Mouse (Mus musculus) forebrain, embryonic 14.5 days (tissue): ENCODE results near the gene C1ql4. TPM values are rescaled to one million over a fixed set of nuclear protein-coding genes. Genes with fewer than 3 reads are reported as not detected.

Experiments
- ATAC-seq: fragments of 200-750 bp; cut with Nextera tagmentation; 2 replicates; pipeline ENCODE4 v1.8.0; 2017; ENCODE audit warnings: mild to moderate bottlenecking, moderate library complexity
- DNase-seq: peaks from one replicate; pipeline ENCODE4 v3.0.0-alpha.2; 2015; ENCODE audit warnings: low spot score
- H3K27ac ChIP-seq: fragments of 300-500 bp; sonication (generic); 2 replicates; pipeline ENCODE4 v1.5.1; 2014; ENCODE audit warnings: low read depth, mild to moderate bottlenecking, control low read depth, low read length, moderate library complexity
- H3K27me3 ChIP-seq: fragments of 300-500 bp; sonication (generic); replicated peaks from 2 replicates; pipeline ENCODE4 v1.6.1; 2014; ENCODE audit warnings: low read length, control low read depth, mixed read lengths; ENCODE audit not compliant: control insufficient read depth, insufficient read depth
- H3K36me3 ChIP-seq: fragments of 300-500 bp; sonication (generic); 2 replicates; pipeline ENCODE4 v1.6.1; 2014; ENCODE audit warnings: low read length, control low read depth; ENCODE audit not compliant: control insufficient read depth, insufficient read depth
- H3K4me1 ChIP-seq: fragments of 300-500 bp; sonication (generic); 2 replicates; pipeline ENCODE4 v1.6.1; 2014; ENCODE audit warnings: antibody characterized with exemption, low read length, control low read depth; ENCODE audit not compliant: control insufficient read depth, insufficient read depth
- H3K4me2 ChIP-seq: fragments of 300-500 bp; sonication (generic); 2 replicates; pipeline ENCODE4 v1.6.1; 2014; ENCODE audit warnings: mild to moderate bottlenecking, control low read depth, low read length
- H3K4me3 ChIP-seq: fragments of 300-500 bp; sonication (generic); 2 replicates; pipeline ENCODE4 v1.5.1; 2014; ENCODE audit warnings: low read depth, low read length, control low read depth
- H3K9ac ChIP-seq: fragments of 300-500 bp; sonication (generic); 2 replicates; pipeline ENCODE4 v1.6.1; 2014; ENCODE audit warnings: mild to moderate bottlenecking, low read length, control low read depth, moderate library complexity
- H3K9me3 ChIP-seq: fragments of 300-500 bp; sonication (generic); replicated peaks from 2 replicates; pipeline ENCODE4 v1.6.1; 2016; ENCODE audit warnings: low read length, control low read depth, mixed read lengths; ENCODE audit not compliant: control insufficient read depth
- WGBS: fragments of 180-500 bp; shearing (Covaris S2); extraction: QIAGEN DNeasy Blood & Tissue Kit; methylation state at CpG from one replicate; pipeline ENCODE4 v1.1.7; 2014; 5-methylcytosine and 5-hydroxymethylcytosine counted together
- polyA plus RNA-seq: library from polyadenylated mRNA; unstranded; fragments of >200 nt; fragmentation: Nextera tagmentation; extraction: Ambion mirVana; gene quantifications from 2 replicates; pipeline ENCODE4 v1.2.1, GENCODE M21; 2014

Gene C1ql4
- polyA plus RNA-seq, 1 experiment from 2014 or later: not detected

- H3K27me3 ChIP-seq: no peaks in the 10 kb centered on the region
- H3K9me3 ChIP-seq: no peaks in the 10 kb centered on the region
- DNase-seq (no peak), ATAC-seq (peak; percentile 65; the same call in 1 of the 2 replicates)
- peak within 1 kb of the TSS; percentile 48 for H3K4me3 ChIP-seq
- peaks cover 17% of the 10 kb centered on the region for H3K36me3 ChIP-seq
- peak within 1 kb of the TSS; percentile 77 for H3K9ac ChIP-seq
- H3K4me2 ChIP-seq: peak within 1 kb of the TSS; percentile 92
- peaks cover 13% of the 10 kb centered on the region for H3K4me1 ChIP-seq
- WGBS: 24% methylated on average over 9 of the region's 9 CpGs
- H3K27ac ChIP-seq: peak within 1 kb of the TSS; percentile 97
Measured at GRCm38 (mm10) chr15:99074019-99074599, 13.5 kb downstream of the C1ql4 start, which contains the start of gene Troap. Gene Troap (plus strand): TSS chr15:99074575.

GRCm38 (mm10) chr15:99071988-99072387, 15.6 kb downstream of the C1ql4 start:
- no peak overlapping the region for H3K4me2 ChIP-seq
- H3K27ac ChIP-seq: no peak overlapping the region
- WGBS: 74% methylated on average over 1 of the region's 1 CpGs

GRCm38 (mm10) chr15:99065557-99066165, 22.0 kb downstream of the C1ql4 start:
- Histone ChIP-seq H3K9me3 (no peaks in the 10 kb centered on the region), H3K4me1 (no peaks in the 10 kb centered on the region), H3K27ac (no peak overlapping the region), H3K4me3 (no peak overlapping the region), H3K36me3 (no peaks in the 10 kb centered on the region), H3K9ac (no peak overlapping the region), H3K4me2 (no peak overlapping the region), H3K27me3 (no peaks in the 10 kb centered on the region)
- 86% methylated on average over 12 of the region's 12 CpGs for WGBS
- ATAC-seq (no peak), DNase-seq (no peak)

More at GRCm38 (mm10) chr15:99071988-99072387, 15.6 kb downstream of the C1ql4 start:
- no peaks in the 10 kb centered on the region for H3K27me3 ChIP-seq
- H3K4me3 ChIP-seq: no peak overlapping the region
- no peak overlapping the region for H3K9ac ChIP-seq
- no peak for ATAC-seq
- no peaks in the 10 kb centered on the region for H3K36me3 ChIP-seq
- peaks cover 13% of the 10 kb centered on the region for H3K4me1 ChIP-seq
- no peak for DNase-seq
- no peaks in the 10 kb centered on the region for H3K9me3 ChIP-seq

- Histone ChIP-seq H3K27me3 (peaks cover 60% of the 10 kb centered on the region), H3K4me2 (peak overlapping the region; percentile 65)
Measured at GRCm38 (mm10) chr15:99056332-99056731, 31.3 kb downstream of the C1ql4 start.

GRCm38 (mm10) chr15:99055511-99055961, 32.1 kb downstream of the C1ql4 start:
- peaks cover 60% of the 10 kb centered on the region for H3K27me3 ChIP-seq
- ATAC-seq: peak; percentile 70

More at GRCm38 (mm10) chr15:99056332-99056731, 31.3 kb downstream of the C1ql4 start:
- DNase-seq (peak; percentile 46), ATAC-seq (no peak)
- 3% methylated on average over 14 of the region's 14 CpGs for WGBS
- peaks cover 15% of the 10 kb centered on the region for H3K4me1 ChIP-seq
- no peaks in the 10 kb centered on the region for H3K36me3 ChIP-seq
- peak overlapping the region; percentile 30; the same call in 1 of the 2 replicates for H3K4me3 ChIP-seq
- no peak overlapping the region for H3K9ac ChIP-seq
- H3K27ac ChIP-seq: no peak overlapping the region
- no peaks in the 10 kb centered on the region for H3K9me3 ChIP-seq

GRCm38 (mm10) chr15:99055040-99055439, 32.6 kb downstream of the C1ql4 start, which contains the start of gene Prph:
Gene Prph (plus strand): TSS chr15:99055174.
- WGBS: 3% methylated on average over 29 of the region's 30 CpGs
- ATAC-seq (no peak), DNase-seq (no peak)
- Histone ChIP-seq H3K9ac (peak within 1 kb of the TSS; percentile 40), H3K4me1 (peaks cover 15% of the 10 kb centered on the region), H3K4me2 (peak within 1 kb of the TSS; percentile 65), H3K9me3 (no peaks in the 10 kb centered on the region), H3K27ac (no peak within 1 kb of the TSS), H3K4me3 (peak within 1 kb of the TSS; percentile 30), H3K27me3 (peaks cover 60% of the 10 kb centered on the region), H3K36me3 (no peaks in the 10 kb centered on the region)

More at GRCm38 (mm10) chr15:99055511-99055961, 32.1 kb downstream of the C1ql4 start:
- H3K4me1 ChIP-seq: peaks cover 15% of the 10 kb centered on the region
- WGBS: under 1% methylated on average over 37 of the region's 37 CpGs
- no peaks in the 10 kb centered on the region for H3K36me3 ChIP-seq
- peak; percentile 74 for DNase-seq
- no peaks in the 10 kb centered on the region for H3K9me3 ChIP-seq
- peak overlapping the region; percentile 40 for H3K9ac ChIP-seq
- no peak overlapping the region for H3K27ac ChIP-seq
- H3K4me3 ChIP-seq: peak overlapping the region; percentile 30
- peak overlapping the region; percentile 65 for H3K4me2 ChIP-seq

GRCm38 (mm10) chr15:99053373-99053772, 34.2 kb downstream of the C1ql4 start:
- H3K4me2 ChIP-seq: no peak overlapping the region

GRCm38 (mm10) chr15:99049473-99050253, 38.0 kb downstream of the C1ql4 start:
- no peaks in the 10 kb centered on the region for H3K36me3 ChIP-seq
- H3K27me3 ChIP-seq: peaks cover 18% of the 10 kb centered on the region
- H3K9ac ChIP-seq: no peak overlapping the region
- DNase-seq: peak; percentile 87
- H3K4me2 ChIP-seq: no peak overlapping the region
- no peak overlapping the region for H3K4me3 ChIP-seq
- ATAC-seq: 0 out of 2 replicates have a peak, but pooled peaks have one; percentile 48
- peaks cover 5% of the 10 kb centered on the region; the same call in 1 of the 2 replicates for H3K4me1 ChIP-seq
- H3K9me3 ChIP-seq: no peaks in the 10 kb centered on the region
- H3K27ac ChIP-seq: no peak overlapping the region
- 31% methylated on average over 13 of the region's 13 CpGs for WGBS

More at GRCm38 (mm10) chr15:99053373-99053772, 34.2 kb downstream of the C1ql4 start:
- WGBS: 3% methylated on average over 9 of the region's 9 CpGs
- Histone ChIP-seq H3K4me1 (peaks cover 15% of the 10 kb centered on the region), H3K27me3 (peaks cover 55% of the 10 kb centered on the region), H3K9ac (no peak overlapping the region), H3K36me3 (no peaks in the 10 kb centered on the region), H3K4me3 (no peak overlapping the region), H3K27ac (no peak overlapping the region), H3K9me3 (no peaks in the 10 kb centered on the region)
- DNase-seq (peak; percentile 61), ATAC-seq (no peak; the same call in 1 of the 2 replicates)
